Mouse (Mus musculus) neural tube, embryonic 14.5 days (tissue): ENCODE results near the gene Krtap10-4. TPM values are rescaled to one million over a fixed set of nuclear protein-coding genes. Genes with fewer than 3 reads are reported as not detected.

ENCODE experiments used
- ATAC-seq: fragments of 200-750 bp; cut with Nextera tagmentation; 2 replicates; pipeline ENCODE4 v1.8.0; 2017; ENCODE audit warnings: low read depth, mild to moderate bottlenecking, moderate TSS enrichment, moderate library complexity
- H3K27ac ChIP-seq: fragments of 300-500 bp; sonication (generic); 2 replicates; pipeline ENCODE4 v1.5.1; 2014; ENCODE audit warnings: low read depth, mild to moderate bottlenecking, control low read depth, low read length, moderate library complexity, mixed read lengths
- H3K27me3 ChIP-seq: fragments of 300-500 bp; sonication (generic); 2 replicates; pipeline ENCODE4 v1.6.1; 2014; ENCODE audit warnings: low read length; ENCODE audit not compliant: control insufficient read depth, insufficient read depth
- H3K36me3 ChIP-seq: fragments of 300-500 bp; sonication (generic); 2 replicates; pipeline ENCODE4 v1.6.1; 2014; ENCODE audit warnings: low read length, mixed read lengths; ENCODE audit not compliant: control insufficient read depth, insufficient read depth
- H3K4me1 ChIP-seq: fragments of 300-500 bp; sonication (generic); 2 replicates; pipeline ENCODE4 v1.6.1; 2014; ENCODE audit warnings: low read length; ENCODE audit not compliant: control insufficient read depth, insufficient read depth
- H3K4me2 ChIP-seq: fragments of 300-500 bp; sonication (generic); 2 replicates; pipeline ENCODE4 v1.6.1; 2014; ENCODE audit warnings: mild to moderate bottlenecking, low read depth, low read length, control low read depth
- H3K4me3 ChIP-seq: fragments of 300-500 bp; sonication (generic); 2 replicates; pipeline ENCODE4 v1.5.1; 2014; ENCODE audit warnings: low read depth, low read length, control low read depth, mixed read lengths
- H3K9ac ChIP-seq: fragments of 300-500 bp; sonication (generic); replicated peaks from 2 replicates; pipeline ENCODE4 v1.6.1; 2014; ENCODE audit warnings: low read depth, mild to moderate bottlenecking, control low read depth, low read length, mixed read lengths
- H3K9me3 ChIP-seq: fragments of 300-500 bp; sonication (generic); 2 replicates; pipeline ENCODE4 v1.6.1; 2016; ENCODE audit warnings: low read length; ENCODE audit not compliant: control insufficient read depth
- WGBS: fragments of 180-500 bp; shearing (Covaris S2); extraction: QIAGEN DNeasy Blood & Tissue Kit; methylation state at CpG from one replicate; pipeline ENCODE4 v1.1.7; 2014; 5-methylcytosine and 5-hydroxymethylcytosine counted together
- polyA plus RNA-seq: library from polyadenylated mRNA; unstranded; fragments of >200 nt; fragmentation: Nextera tagmentation; extraction: Ambion mirVana; gene quantifications from 2 replicates; pipeline ENCODE4 v1.2.1, GENCODE M21; 2014

Krtap10-4 gene
- not detected in 2 replicates for polyA plus RNA-seq

- Histone ChIP-seq H3K27ac (no peak within 1 kb of the TSS), H3K9ac (no peak within 1 kb of the TSS), H3K4me2 (no peak within 1 kb of the TSS), H3K4me3 (no peak within 1 kb of the TSS), H3K27me3 (no peaks in the 10 kb centered on the region), H3K4me1 (no peaks in the 10 kb centered on the region), H3K9me3 (no peaks in the 10 kb centered on the region), H3K36me3 (no peaks in the 10 kb centered on the region)
- no peak for ATAC-seq
- WGBS: 80% methylated on average over 6 of the region's 6 CpGs
These were observed at the start of gene Krtap10-4 for GRCm38 (mm10) chr10:77826951-77827350. Gene Krtap10-4, minus strand, starts transcription at chr10:77827095.

GRCm38 (mm10) chr10:77869651-77870050, 42.8 kb upstream of the Krtap10-4 start:
- WGBS: 88% methylated on average over 7 of the region's 7 CpGs
- ATAC-seq: no peak
- Histone ChIP-seq H3K27ac (no peak overlapping the region), H3K27me3 (no peaks in the 10 kb centered on the region), H3K9ac (no peak overlapping the region), H3K9me3 (no peaks in the 10 kb centered on the region), H3K4me2 (no peak overlapping the region), H3K4me3 (no peak overlapping the region), H3K4me1 (no peaks in the 10 kb centered on the region), H3K36me3 (no peaks in the 10 kb centered on the region)

- H3K27me3 ChIP-seq: no peaks in the 10 kb centered on the region
- no peaks in the 10 kb centered on the region for H3K4me1 ChIP-seq
- H3K9me3 ChIP-seq: no peaks in the 10 kb centered on the region
- WGBS: 28% methylated on average over 1 of the region's 1 CpGs
- H3K4me2 ChIP-seq: no peak overlapping the region
- H3K27ac ChIP-seq: no peak overlapping the region
- ATAC-seq: no peak
- H3K36me3 ChIP-seq: no peaks in the 10 kb centered on the region
- no peak overlapping the region for H3K4me3 ChIP-seq
- no peak overlapping the region for H3K9ac ChIP-seq
These were observed 40.7 kb upstream of the Krtap10-4 start for GRCm38 (mm10) chr10:77867546-77867945.

- Histone ChIP-seq H3K4me3 (no peak overlapping the region), H3K9ac (no peak overlapping the region), H3K4me2 (peak overlapping the region; percentile 0; the same call in 1 of the 2 replicates), H3K36me3 (no peaks in the 10 kb centered on the region), H3K27me3 (no peaks in the 10 kb centered on the region), H3K9me3 (no peaks in the 10 kb centered on the region), H3K4me1 (no peaks in the 10 kb centered on the region), H3K27ac (no peak overlapping the region)
- WGBS: 38% methylated on average over 11 of the region's 11 CpGs
- peak; percentile 34; the same call in 1 of the 2 replicates for ATAC-seq
These were observed 37.9 kb upstream of the Krtap10-4 start for GRCm38 (mm10) chr10:77864762-77865143.

- Histone ChIP-seq H3K27me3 (no peaks in the 10 kb centered on the region), H3K4me2 (peak overlapping the region; percentile 0; the same call in 1 of the 2 replicates), H3K9me3 (no peaks in the 10 kb centered on the region), H3K36me3 (no peaks in the 10 kb centered on the region), H3K9ac (no peak overlapping the region), H3K4me1 (no peaks in the 10 kb centered on the region), H3K27ac (no peak overlapping the region), H3K4me3 (no peak overlapping the region)
- peak; percentile 79 for ATAC-seq
- WGBS: 31% methylated on average over 14 of the region's 14 CpGs
These were observed 37.3 kb upstream of the Krtap10-4 start for GRCm38 (mm10) chr10:77864067-77864761.

- H3K27me3 ChIP-seq: no peaks in the 10 kb centered on the region
- ATAC-seq: no peak
- no peaks in the 10 kb centered on the region for H3K9me3 ChIP-seq
- no peak within 1 kb of the TSS for H3K4me3 ChIP-seq
- no peaks in the 10 kb centered on the region for H3K36me3 ChIP-seq
- H3K4me2 ChIP-seq: no peak within 1 kb of the TSS
- H3K9ac ChIP-seq: no peak within 1 kb of the TSS
- H3K27ac ChIP-seq: no peak within 1 kb of the TSS
- WGBS: 66% methylated on average over 7 of the region's 7 CpGs
- H3K4me1 ChIP-seq: no peaks in the 10 kb centered on the region
These were observed 34.8 kb upstream of the Krtap10-4 start, which contains the start of gene Gm3285 for GRCm38 (mm10) chr10:77861675-77862074. Gene Gm3285, plus strand, starts transcription at chr10:77861975.

- H3K4me3 ChIP-seq: no peak within 1 kb of the TSS
- no peaks in the 10 kb centered on the region for H3K27me3 ChIP-seq
- ATAC-seq: no peak
- no peak within 1 kb of the TSS for H3K9ac ChIP-seq
- no peak within 1 kb of the TSS for H3K27ac ChIP-seq
- no peak within 1 kb of the TSS for H3K4me2 ChIP-seq
- no peaks in the 10 kb centered on the region for H3K36me3 ChIP-seq
- WGBS: 64% methylated on average over 9 of the region's 9 CpGs
- no peaks in the 10 kb centered on the region for H3K4me1 ChIP-seq
- no peaks in the 10 kb centered on the region for H3K9me3 ChIP-seq
These were observed 25.7 kb upstream of the Krtap10-4 start, which contains the start of gene Gm10318 for GRCm38 (mm10) chr10:77852559-77852958. Gene Gm10318, plus strand, starts transcription at chr10:77852859.

GRCm38 (mm10) chr10:77847538-77847937, 20.6 kb upstream of the Krtap10-4 start:
- Histone ChIP-seq H3K4me3 (no peak overlapping the region), H3K4me2 (no peak overlapping the region), H3K36me3 (no peaks in the 10 kb centered on the region), H3K27ac (no peak overlapping the region), H3K9me3 (no peaks in the 10 kb centered on the region), H3K27me3 (no peaks in the 10 kb centered on the region), H3K4me1 (no peaks in the 10 kb centered on the region), H3K9ac (no peak overlapping the region)
- 92% methylated on average over 2 of the region's 2 CpGs for WGBS
- ATAC-seq: no peak

GRCm38 (mm10) chr10:77846961-77847360, 20.1 kb upstream of the Krtap10-4 start:
- Histone ChIP-seq H3K27me3 (no peaks in the 10 kb centered on the region), H3K4me1 (no peaks in the 10 kb centered on the region), H3K4me3 (no peak overlapping the region), H3K9ac (no peak overlapping the region), H3K9me3 (no peaks in the 10 kb centered on the region), H3K4me2 (no peak overlapping the region), H3K36me3 (no peaks in the 10 kb centered on the region), H3K27ac (no peak overlapping the region)
- 24% methylated on average over 2 of the region's 2 CpGs for WGBS
- ATAC-seq: no peak
